Mouse (Mus musculus) v-Abl transformed pro-B cells (cell line): ENCODE measurements around the gene Gnai2.

Source experiments
- in situ Hi-C, 2 experiments: fragments of 400-800 bp; cut with MboI; formaldehyde crosslinking; loops; one replicate each; pipeline ENCODE4 v1.15.1; 2025; ENCODE audit not compliant: unreplicated experiment in 2 of 2

Gnai2 gene

DNA sequence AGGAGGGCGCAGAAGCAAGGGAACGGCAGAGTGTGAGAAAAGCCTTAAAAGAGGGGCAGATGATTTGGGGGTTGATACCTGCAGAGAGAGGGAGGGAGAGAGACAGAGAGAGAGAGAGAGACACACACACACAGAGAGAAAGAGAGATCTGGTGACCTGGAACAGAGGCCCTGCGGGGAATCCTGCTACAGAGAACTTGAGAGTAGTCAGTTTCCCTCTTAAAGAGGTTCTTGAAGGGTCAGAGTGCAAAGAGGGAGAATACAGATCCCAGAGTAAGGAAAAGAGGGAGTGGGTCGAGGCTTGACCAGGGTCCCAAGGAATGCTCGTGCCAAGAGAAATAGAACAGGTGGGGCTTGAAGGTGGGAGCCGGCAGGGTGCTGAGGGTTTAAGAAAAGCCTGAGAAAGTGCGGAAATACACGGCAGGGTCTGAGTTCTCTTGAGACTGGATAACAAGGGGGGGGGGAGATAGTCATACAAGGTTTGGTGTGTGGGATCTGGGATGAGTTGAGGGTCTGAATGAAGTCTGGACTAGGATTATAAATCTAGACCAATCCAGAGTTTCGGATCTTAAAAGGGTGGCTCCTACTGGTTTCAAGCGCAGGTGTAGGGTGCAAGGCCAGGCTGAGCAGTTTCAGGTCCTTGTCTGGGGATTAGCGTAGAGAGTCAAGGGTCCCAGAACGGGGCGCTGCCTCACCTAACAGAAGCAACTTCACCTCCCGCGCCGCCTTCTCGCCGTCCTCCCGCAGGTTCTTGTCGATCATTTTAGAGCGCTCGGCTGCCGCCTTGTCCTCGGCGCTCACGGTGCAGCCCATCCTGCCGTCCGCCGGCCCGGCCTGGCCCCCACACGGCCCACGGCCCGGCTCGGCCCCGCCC is 525 bp downstream of the Gnai2 start:
- in situ Hi-C loops, result loop anchor here in 1 of 2 experiments (25.0 kb wide), 1 partner anchor 428 kb away; the partner anchor contains the start of gene Amigo3

DNA sequence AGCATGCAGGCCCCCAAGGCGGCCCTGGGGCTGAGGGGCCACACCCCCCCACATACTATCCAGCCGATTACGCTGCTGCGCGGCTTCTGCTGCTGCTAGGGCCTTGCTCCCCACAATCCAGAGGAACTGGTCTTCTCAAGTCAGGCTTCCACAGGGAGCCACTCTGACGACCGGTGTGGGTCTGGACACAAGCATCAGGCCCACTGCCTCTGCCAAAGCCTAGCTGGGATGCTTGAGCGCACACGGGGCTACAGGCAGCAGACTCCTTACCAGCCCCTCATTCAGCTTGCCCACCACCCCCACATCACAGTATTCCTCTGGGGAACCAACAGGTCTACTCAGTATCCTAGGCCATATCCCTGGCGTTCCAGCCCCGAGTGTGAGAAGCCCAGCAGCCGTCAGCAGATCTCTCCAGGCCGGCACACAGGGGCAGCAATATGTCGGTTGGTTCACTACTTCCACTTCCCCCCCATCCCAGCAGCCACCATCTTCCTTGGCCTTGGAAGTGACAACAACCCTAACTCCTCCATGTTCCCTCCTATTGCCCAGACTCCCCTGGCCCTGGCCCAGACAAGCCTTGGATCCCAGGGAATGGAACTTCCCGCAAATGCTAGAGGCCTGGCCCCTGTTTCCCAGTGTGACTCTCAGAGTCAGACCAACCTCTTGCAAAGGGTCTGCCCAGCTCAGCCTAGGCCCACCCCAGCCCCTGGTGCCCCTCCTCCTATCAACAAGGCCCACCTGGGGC is 1.3 kb downstream of the Gnai2 start:
- in situ Hi-C loops, result loop anchor here in 1 of 2 experiments (25.0 kb wide), 1 partner anchor 428 kb away; the partner anchor contains the start of gene Amigo3

DNA sequence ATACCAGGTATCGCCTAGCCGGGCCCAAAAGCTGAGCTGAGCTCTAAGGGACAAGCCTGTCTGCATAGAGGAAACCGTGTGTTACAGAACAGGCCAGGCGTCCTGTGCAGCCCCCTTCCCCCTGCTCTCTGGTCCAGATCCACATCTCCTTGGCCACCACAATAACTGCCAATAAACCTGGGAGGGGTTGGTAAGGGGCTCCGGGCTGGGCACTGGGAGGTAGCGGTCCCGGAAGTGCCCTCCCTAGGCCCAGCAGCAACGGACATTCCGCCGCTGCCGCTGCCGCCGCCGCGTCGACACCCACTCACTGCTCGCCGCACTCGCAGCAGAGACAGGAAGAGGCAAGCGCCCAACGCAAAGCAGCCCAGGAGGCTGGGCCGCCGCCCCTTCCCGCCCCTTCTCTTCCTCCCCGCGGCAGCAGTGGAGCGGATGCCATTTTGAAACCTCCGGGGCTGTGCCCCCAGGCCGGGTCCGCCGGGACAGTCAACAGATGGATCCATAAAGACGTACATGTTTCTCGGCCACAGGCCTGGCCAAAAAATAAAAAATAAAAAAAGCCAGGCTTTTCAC is 2.0 kb downstream of the Gnai2 start:
- in situ Hi-C loops, result loop anchor here in 1 of 2 experiments (25.0 kb wide), 1 partner anchor 429 kb away; the partner anchor contains the start of gene Amigo3

DNA sequence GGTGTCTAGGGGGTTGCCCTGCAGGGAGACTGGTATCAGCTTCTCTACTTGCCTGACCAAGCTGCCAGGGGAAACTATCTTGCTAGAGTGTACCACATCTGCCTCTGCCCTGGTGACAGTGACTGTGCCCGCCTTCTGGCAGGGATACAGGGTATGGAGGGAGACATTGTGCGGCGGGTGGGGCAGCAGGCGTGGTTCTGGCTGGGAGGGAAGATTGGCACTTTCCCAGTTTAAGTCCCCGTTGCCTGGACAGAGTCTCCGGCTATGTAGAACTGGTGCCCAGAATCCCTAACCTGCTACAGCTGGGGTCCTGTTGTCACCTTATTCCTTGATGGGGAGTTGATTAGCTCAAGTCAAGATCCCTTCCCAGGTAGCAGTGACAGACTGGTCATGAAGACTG is 2.7 kb downstream of the Gnai2 start:
- in situ Hi-C loops, result loop anchor here in 1 of 2 experiments (25.0 kb wide), 1 partner anchor 430 kb away; the partner anchor contains the start of gene Amigo3

DNA sequence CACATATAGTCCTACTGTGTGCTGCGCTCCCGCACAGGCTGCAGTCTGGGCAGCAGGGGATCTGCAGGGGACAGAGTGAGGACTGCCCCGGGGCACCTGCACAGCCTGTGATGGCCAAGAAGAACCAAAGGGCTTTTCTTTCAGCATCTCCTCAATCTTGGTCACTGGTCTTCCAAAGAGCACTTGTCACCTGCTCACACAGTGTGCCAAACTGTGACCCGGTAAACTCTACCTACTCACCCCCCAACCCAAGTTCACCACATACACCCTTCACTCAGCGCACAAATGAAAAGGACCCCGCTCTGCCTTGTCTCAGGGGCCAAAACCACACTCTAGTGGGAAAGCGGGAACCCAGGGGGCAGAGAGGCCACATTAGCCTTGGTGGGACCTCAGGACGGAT is 3.3 kb downstream of the Gnai2 start:
- in situ Hi-C loops, result loop anchor here in 1 of 2 experiments (25.0 kb wide), 1 partner anchor 430 kb away; the partner anchor contains the start of gene Amigo3

DNA sequence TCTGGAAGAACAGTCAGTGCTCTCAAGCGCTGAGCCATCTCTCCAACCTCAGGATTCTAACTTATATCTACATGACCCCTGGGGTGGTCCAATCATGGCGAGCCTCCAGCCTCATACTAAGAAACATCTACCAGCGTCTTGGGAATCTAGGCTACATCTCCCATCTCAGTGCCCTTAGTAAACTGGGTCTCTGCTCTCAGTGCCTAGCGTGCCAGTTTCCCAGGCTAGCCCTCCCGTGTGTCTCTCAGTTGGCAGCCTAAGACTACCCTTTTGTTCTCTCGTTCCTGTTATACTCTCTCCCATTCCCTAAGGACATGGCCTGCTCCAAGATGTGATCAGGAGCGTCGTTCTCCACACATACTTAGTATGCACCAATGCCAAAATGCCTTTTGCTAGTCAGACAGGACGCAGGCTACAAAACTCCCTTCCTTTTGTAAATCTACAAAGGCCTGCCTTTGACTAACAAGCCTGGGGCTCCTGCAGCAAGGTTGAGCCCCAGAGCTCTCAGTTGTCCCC is 3.8 kb downstream of the Gnai2 start:
- in situ Hi-C loops, result loop anchor here in 1 of 2 experiments (25.0 kb wide), 1 partner anchor 431 kb away; the partner anchor contains the start of gene Amigo3

DNA sequence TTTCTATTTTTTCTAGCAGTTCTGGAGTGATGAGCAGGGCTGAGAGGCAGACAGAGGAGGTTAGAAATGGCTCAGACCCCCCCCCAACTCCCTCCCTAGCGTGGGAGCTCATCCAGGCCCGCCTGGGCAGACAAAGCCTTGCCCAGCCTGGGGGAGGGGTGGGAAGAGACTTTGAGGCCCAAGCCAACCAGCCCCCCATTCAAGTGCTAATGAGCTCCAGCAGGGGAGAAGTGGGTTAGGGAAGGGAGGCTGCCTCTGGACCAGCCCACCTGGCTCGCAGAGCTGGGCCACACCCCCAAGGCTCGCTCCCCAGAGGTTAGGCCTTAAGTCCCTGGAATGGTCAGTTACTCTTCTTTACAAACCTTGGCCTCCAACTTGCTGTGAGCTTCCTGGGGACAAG is 4.6 kb downstream of the Gnai2 start:
- in situ Hi-C loops, result loop anchor here in 1 of 2 experiments (25.0 kb wide), 1 partner anchor 432 kb away; the partner anchor contains the start of gene Amigo3

DNA sequence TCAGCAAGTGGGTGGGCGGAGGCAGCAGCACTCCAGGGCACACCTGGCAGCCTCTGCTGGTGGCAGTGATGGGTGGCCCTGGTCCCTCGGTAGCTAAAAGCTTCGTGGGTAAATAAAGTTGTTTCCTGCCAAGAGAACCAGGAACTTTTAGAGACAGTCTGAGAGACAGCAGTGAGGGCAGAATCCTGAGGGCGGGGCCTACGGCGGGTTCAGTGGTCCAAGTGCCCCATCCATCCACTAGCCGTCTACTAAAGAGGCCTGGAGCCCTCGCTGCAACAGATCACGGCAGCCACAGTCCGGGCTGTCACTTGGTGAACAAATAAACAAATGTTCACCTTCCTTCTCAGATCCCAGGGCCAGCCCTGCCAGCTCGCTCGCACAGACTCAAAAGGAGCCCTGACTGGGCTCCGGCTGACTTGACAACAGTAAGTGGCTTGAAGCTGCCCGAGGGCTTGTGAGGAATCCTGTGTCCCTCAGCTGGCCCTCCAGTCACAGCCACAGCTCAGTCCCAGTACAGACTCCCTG is 5.2 kb downstream of the Gnai2 start:
- in situ Hi-C loops, result loop anchor here in 1 of 2 experiments (25.0 kb wide), 1 partner anchor 432 kb away; the partner anchor contains the start of gene Amigo3

DNA sequence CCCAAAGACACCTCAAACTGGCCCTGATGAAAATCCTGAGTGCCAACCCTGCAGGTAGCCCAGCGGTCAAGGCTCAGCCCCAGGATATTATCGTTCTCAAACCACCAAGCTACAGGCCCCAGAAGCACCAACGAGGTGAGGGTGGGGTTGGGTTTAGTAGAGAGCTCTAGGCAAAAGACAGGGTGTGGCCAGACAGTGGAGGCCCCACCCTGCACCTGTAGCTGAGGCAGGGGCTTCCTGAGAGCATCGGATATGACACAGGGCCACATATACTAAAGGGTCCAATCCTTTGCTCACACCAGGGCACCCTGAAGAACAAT is 5.8 kb downstream of the Gnai2 start:
- in situ Hi-C loops, result loop anchor here in 1 of 2 experiments (25.0 kb wide), 1 partner anchor 433 kb away; the partner anchor contains the start of gene Amigo3

DNA sequence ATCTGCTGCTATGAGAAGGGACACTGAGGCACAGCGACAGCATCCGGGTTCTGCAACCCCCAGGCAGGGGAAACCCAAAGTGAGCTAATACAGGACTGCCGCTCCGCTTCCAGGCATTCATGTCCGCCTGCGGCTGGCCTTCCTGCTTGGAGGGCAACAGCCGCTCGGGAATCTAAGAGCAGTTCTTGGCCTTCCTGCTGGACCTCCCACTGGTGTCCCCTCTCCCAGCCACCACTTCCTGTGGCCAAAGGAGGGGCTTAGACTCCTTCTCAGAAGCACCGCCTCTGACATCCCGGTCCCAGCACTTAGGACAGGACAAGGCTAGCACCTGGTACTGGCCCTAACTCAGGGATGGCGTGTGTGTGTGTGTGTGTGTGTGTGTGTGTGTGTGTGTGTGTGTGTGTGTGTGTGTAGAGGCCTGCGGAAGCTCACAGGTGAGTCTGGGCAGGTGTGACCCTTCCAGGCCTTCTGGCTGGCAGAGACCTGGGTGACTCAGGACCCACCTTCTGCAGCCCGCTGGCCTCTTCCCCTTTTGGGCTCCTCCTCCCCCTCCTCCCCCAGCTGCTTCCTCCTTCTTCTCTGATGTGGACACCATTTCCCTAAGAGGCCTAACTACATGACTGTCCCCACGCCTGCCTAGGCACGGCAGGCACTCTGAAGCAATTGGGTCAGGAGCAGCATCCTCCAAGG is 6.3 kb downstream of the Gnai2 start:
- in situ Hi-C loops, result loop anchor here in 1 of 2 experiments (25.0 kb wide), 1 partner anchor 433 kb away; the partner anchor contains the start of gene Amigo3

DNA sequence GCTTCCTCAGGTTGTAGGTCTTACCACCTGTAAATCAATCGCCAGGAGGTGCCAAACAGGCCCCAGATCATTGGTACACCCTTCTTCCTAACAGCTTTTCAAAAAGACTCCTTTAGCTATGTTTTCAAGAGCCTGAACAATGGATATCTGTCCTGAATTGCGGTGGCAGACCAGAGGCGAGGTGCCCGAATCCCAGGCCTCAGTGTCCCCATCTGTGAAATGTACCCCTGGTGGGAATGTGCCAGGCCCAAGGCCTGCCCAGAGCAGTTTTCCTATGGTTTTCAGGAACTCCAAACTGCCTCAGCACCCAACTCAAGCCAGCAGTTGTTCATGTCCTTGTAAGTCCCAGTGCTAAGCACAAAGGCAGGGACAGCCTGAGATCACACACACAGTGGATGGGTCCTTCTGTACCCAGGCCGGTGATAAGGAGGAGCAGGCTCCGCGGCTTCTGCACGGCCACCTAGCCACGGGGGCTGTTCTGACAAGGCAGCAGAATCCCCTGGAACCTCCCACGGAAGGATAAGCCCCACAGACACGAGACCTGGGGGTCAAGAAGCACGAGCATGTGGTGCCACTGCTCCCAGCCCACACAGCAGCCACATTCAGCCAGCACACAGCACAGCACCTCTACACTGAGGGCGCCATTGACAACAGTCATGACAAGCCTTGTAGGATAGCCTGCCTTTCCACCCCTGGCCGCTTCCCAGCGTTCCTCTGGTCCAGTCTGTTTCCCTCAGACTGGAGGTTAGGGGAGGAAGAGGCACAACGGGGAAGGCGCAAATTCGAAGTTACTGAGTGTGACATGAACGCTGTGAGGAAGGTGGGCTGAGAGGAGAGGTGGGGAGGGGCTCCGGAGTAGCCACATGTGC is 7.5 kb downstream of the Gnai2 start:
- in situ Hi-C loops, result loop anchor here in 1 of 2 experiments (25.0 kb wide), 1 partner anchor 435 kb away; the partner anchor contains the start of gene Amigo3

DNA sequence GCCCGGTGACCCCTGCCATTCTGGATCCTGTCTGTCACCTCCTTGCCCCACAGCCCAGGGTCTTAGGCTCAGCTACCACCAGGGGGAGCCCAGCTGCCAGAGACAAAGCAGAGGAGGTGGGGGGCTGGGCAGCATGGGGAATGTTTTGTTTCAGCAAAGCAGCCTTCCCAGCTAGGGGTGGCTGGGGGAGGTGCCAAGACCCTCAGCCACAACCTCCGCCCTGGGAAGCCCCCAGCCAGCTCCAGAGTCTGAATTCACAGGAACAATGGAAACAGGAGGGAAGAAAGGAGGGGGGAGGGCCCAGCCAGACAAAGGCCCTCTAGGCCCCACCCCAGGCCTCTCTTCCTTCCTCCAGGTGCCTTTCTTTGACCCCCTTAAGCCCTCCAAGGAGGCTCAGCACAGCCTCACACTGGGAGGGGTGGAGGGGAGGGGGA is 8.3 kb downstream of the Gnai2 start:
- in situ Hi-C loops, result loop anchor here in 1 of 2 experiments (25.0 kb wide), 1 partner anchor 435 kb away; the partner anchor contains the start of gene Amigo3

DNA sequence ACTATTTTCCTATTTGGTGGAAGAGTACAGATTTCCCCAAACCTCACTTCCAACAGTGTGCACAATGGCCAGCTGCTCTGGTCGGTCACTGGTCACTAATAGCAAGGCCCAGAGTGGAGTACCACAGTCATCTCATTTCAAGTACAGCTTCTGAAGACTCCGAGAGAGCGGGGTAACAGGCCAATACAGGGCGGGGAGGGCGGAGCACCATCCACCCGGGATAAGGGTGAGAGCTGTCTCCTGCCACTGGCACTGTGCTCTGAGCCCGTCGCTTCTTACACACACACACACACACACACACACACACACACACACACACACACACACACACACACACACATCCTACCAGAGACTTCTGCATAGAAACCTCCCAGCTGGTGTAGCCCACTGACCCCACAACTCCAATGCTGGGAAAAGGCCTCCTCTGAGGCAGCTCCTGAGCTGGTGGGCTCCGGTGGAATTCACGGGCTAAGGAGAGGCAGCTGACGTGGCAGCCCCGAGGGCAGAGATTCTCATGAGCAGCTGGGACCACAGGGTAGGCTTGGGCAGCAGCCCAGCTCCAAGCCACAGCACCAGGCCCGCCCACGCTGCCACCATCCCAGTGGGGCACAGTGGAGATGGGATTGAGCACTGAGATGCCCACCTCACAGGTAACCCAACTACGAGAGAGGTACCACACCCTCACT is 8.9 kb downstream of the Gnai2 start:
- in situ Hi-C loops, result loop anchor here in 1 of 2 experiments (25.0 kb wide), 1 partner anchor 436 kb away; the partner anchor contains the start of gene Amigo3

DNA sequence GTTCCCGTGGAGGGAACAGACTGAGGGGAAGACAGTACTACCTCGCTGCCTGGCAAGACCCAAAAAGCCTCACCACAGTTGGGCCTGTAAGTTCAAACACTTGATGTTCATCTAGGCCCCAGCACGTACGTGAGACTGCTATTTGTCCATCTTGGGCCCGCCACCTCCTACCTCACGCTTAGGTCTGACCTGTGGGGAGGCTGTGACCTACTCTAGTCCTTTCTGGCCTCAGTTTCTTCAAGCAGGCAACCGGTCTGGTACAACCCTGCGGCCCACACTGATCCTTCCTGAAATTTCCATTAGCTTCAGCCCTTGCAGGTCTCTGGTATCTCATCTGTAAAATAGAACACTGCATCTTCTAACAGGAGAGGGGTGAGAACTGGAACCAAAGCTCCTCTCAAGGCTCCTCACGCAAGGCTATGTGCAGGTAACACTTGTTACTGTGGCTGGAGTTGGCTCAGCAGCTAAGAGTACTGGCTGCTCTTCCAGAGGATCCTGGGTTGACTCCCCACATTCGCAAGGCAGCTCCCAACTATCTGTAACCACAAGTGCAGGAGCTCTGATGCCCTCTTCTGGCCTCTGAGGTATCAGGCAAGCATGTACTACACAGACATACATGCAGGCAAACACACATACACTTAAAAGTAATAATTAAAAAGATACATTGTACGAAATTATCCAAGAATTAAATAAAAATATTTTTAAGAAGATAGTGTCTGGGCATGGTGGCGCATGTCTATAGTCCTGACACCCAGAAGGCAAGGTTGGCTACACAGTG is 9.6 kb downstream of the Gnai2 start:
- in situ Hi-C loops, result loop anchor here in 1 of 2 experiments (25.0 kb wide), 1 partner anchor 437 kb away; the partner anchor contains the start of gene Amigo3

DNA sequence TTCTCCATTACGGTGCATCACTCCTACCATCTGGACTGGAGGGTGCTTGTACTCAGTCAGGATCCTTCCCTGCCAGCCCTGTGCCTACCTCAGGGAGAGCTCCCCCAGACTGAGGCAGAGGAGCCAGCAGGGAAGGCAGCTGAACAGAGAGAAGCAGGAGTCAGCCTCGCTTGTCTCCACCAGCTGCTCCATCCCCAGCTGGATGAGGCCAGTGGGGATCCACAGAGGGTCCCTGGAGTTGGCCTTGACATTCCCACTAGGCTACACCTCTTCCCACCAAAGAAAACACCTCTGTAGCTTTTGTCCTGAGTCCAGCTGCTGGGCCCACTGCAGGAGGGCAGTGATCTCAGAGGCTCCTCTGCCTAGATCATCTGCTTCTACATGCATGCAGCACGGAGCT is 10.2 kb downstream of the Gnai2 start:
- in situ Hi-C loops, result loop anchor here in 1 of 2 experiments (25.0 kb wide), 1 partner anchor 437 kb away; the partner anchor contains the start of gene Amigo3

DNA sequence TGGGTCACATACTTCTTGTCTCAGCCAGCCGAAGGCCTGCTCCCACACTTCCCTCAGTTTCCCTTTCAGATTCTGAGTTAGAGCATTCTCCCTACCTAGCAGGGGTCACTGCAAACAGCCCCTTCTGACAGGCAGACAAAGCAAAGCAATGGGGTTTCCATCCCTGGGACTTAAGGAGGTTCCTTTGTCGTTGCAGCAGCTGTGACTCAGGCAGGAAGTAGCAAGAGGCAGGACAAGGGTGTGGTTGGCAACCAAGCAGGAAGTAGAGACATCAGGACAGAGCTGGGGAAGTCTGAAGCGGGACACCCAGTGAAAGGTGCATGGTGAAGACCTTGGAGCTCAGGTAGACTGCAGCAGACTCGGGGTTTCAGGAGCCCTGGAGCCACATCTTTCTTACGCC is 10.6 kb downstream of the Gnai2 start:
- in situ Hi-C loops, result no loop called here

DNA sequence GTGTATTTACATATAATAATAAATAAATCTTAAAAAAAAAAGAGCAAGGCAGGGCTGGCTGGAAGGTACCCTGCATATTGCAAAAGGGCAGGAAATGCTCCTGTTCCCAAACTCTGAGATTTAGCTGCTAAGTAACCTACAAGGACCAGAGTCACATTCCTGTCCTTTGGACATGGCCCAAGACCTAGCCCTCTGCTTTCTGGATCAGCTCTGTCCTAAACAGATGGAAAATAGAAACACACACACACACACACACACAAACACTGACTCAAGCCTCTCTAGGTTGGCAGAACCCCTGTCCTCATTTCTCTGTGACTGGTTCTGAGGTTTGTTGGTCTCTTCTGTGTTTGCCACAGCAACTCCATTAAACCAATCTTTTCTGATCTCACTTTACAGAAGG is 14.2 kb downstream of the Gnai2 start:
- in situ Hi-C loops, result no loop called here
